Mouse (Mus musculus): ENCODE results near the gene Naa20.

Gene Naa20

DNA sequence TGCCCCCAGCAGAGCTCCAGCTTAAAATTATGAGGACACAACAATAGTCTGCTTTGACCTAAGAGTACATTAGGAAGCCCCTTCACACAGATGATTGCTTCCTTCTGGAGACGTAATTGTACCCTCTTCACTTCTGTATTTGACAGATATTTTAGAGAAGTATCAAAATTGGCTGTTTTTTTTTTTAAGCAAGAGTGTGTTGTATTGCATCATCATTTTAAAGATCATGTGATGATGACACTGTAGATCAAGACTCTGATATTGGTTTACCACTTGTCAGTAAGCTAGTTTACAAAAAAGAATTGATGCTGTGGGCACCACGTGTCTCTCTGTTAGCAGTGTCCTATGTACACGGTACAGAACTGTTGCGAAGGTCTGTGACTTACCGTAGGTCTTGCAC, 50.8 kb downstream of the Naa20 start:
- no peak for DNase-seq

DNA sequence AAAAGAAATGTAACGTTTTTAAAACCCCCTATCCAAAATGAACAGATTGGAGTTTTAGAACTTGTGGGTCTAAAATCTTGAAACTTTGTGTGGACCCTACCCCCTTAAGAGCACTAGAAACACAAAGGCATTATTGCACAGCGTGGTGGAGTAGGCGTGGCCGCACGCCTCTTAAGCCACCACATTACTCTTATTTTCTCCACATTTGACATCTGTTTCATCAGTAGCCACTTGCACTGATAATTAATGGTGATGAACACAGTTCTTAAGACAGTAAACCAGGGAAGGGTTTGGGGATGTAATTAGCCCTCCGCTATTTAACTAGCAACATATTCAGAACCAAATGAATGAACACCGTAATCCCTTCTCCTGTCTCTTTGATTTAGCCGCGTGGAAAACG, 53.9 kb downstream of the Naa20 start:
- no peak for DNase-seq

DNA sequence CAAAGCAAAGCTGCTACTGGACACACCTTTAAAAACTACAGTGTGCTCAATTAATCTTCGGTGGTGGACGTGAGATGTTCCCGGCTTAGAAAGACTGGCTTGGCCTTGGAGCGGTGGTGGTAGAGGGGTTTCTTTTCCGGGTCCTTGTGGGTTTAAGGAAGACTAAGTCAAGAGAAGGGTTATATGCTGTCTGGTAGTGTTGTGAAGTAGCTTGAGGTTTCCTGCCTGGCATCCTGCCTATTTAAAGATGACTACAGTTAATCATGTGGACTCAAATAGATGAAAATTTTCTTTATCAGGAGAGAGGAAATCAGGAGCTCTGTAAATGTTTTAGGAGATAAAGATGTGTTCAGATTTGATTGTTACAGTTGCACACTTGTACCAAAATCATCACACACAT, 54.4 kb downstream of the Naa20 start:
- no peak for DNase-seq

DNA sequence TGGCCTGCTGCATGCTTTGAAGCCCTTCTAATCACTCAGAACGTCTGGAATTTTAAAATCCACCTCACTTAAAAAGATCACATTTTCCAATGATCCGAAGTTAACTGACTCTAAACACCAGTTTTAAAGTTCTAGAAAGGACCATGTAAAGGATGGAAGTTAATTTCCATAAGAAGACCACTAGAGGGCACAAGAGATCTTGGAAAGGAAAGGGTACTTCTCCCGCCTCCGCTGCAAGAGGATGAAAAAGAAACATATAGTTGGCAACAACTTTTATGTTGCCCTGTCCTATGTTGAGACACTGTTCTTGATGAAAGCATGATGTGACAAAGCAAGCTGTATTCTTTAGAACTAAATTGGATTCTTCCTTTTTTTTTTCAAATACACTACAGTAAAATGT, 55.6 kb downstream of the Naa20 start:
- no peak for DNase-seq

DNA sequence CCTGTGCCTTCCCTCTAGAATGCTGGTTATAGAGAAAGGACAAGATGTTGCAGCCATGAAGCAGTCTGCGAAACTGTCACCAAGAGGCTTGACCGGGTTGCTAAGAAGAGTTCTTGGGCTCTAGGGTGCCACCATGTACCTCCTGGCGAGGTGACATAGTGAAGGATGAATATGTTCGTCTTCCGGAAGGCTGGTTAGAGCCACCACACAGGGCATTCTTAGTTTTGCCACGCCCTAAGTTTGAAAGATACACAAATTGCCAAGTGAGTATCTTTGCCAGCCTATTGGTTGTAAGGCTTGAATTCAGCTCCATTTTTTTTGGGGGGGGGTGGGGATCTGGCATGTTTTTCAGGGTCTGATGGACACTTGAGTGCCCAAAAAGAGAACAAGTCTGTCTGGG, 56.2 kb downstream of the Naa20 start:
- DNase-seq = no peak

DNA sequence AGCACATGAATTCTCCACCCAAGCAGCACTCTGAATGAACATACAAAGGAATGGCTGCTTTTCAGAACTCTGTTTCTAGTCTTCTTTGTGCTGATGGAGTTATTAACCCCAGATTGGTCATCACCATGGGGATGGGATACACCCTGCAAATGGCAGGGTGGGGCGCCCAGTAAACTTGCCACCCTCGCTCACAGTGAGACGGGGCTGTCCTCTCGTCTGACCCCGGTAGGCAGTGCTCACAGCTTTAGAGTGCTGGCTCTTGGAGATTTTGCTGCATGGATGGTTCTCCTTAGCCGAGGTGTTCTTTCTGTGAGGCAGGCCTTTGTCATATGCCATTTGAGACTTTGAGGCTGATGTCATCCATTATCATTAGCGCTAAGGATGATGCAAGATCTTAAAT, 56.7 kb downstream of the Naa20 start:
- no peak for DNase-seq

DNA sequence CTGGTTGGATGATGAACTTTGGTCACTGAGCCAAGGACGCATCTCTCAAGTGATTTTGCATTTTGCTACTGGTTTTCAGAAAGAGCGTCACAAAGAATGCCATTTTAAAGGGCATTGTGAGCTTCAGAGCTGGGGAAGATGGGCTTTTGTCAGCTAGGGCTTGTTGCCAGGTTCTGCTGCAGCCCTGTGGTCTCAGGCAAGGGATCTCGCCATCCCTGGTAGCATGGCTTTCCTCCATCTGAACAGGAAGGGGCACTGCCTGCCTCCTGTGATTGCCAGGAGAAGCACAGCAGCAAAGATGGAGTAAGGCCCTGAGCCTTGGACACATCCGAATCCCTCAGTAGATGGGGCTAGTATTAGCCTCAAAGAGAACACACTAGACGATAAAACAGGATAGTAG, 60.0 kb downstream of the Naa20 start:
- no peak for DNase-seq

Data from cerebellum, adult 11-12 months (tissue).